Mouse (Mus musculus) naive thymus-derived CD4-positive, alpha-beta T cell, adult 5 months (primary cell): ENCODE results near the gene Tfb1m. TPM values are rescaled to one million over a fixed set of nuclear protein-coding genes. Genes with fewer than 3 reads are reported as not detected.

Source experiments
- polyA plus RNA-seq: library from polyadenylated mRNA; unstranded; fragments of 100-300 nt; shearing (Covaris generic); gene quantifications from one replicate; pipeline ENCODE4 v1.2.1, GENCODE M21; 2017

Gene Tfb1m
- polyA plus RNA-seq = 7.1 TPM

GRCm38 (mm10) chr17:3557331-3558311 is at the start of gene Tfb1m:
Gene Tfb1m, minus strand, starts transcription at chr17:3557781.

GRCm38 (mm10) chr17:3532254-3532653 is 25.3 kb downstream of the Tfb1m start, which contains the start of gene Cldn20:
Gene Cldn20, plus strand, starts transcription at chr17:3532554.

Other genes starting within 250 kb of the Tfb1m start
- 0.63 TPM for gene Tiam2, start 231.2 kb downstream of the Tfb1m start, polyA plus RNA-seq
- gene Cldn20, start 25.2 kb downstream of the Tfb1m start, polyA plus RNA-seq = not detected
- gene Nox3, start 138.5 kb upstream of the Tfb1m start, polyA plus RNA-seq = not detected